Mouse (Mus musculus): Measurements from ENCODE around the gene Vmn2r105.

Gene Vmn2r105

GRCm38 (mm10) chr17:20234952-20235351, at the start of gene Vmn2r105:
Gene Vmn2r105 (minus strand): TSS chr17:20235052.
- DNase-seq (ENCODE audit: low read depth, low spot score) = no peak

- DNase-seq (ENCODE audit: low read depth, low spot score) = no peak
Observed at GRCm38 (mm10) chr17:20255522-20255921, 20.7 kb upstream of the Vmn2r105 start.

- no peak for DNase-seq (ENCODE audit: low read depth, low spot score)
Observed at GRCm38 (mm10) chr17:20182997-20183396, 51.9 kb downstream of the Vmn2r105 start, which contains the start of gene Fpr-rs6. Gene Fpr-rs6 (minus strand): TSS chr17:20183097.

All from retina, adult 2 months (tissue).